Mouse (Mus musculus) heart, postnatal 0 days (tissue): Measurements from ENCODE around the gene Specc1.

ENCODE experiments used
- CTCF ChIP-seq: IDR thresholded peaks from 2 replicates; pipeline ENCODE4 v1.5.1; 2016; ENCODE audit warnings: antibody characterized with exemption, control low read depth, low read depth
- EP300 ChIP-seq: IDR thresholded peaks from 2 replicates; pipeline ENCODE4 v1.6.1; 2016; ENCODE audit warnings: antibody characterized with exemption, low read depth

DNA sequence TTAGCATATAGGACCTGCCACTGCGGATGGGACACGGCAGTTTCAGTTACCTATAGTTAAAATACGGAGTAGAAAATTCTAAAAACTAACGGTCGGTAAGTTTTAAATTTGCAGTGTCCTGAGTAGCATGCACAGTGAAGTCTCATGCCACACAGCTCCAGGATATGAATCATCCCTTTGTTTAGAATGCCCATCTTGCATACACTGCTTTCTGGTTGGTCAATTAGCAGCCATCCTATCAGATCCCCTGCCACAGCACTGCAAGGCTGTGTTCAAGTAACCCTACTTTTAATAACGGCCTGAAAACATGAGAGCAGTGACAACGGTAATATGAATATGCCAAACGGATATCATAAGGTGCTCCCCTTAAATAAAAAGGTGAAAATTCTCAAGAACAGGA, 118.0 kb downstream of the Specc1 start:
- TF ChIP-seq CTCF (no peak), EP300 (no peak)
